Mouse (Mus musculus): ENCODE data around the gene Dennd2d. TPM values are rescaled to one million over a fixed set of nuclear protein-coding genes. Genes with fewer than 3 reads are reported as not detected.

Dennd2d gene
- polyA plus RNA-seq, 1 experiment from 2014 or later: 3.8 TPM

DNA sequence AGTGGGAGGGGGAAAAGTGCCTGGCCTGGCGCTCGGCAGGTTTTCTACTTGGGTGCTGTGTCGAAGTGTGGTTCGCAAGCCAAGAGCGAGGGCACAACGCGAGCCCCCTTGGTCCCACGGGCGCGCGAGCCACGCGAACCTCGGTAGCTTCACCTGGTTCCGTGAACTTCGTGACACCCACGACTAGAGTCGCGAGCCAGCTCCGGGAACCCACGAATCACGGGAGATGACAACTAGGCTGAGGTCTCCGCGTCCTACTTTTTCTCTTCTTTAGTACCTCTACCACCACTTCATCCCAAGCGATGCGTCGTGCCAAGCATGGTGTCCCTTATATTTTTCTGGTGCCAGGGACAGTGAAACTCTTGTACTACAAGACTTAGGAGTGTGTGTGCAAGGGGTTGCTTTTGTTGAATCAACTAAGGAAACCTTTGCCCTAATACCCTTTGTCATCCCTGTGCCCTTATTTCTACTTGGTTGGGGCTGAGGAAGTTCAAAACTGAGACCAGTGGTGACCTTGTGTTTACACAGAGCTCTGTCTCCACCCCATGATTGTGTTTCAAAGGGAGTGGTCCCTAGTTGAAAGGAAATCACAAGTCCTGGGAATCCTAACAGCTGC, 65.8 kb downstream of the Dennd2d start:
- H3K4me2 ChIP-seq: peak overlapping the region; percentile 64
- H3K36me3 ChIP-seq: peaks cover 8% of the 10 kb centered on the region; the same call in 1 of the 2 replicates
- H3K4me1 ChIP-seq: peaks cover 16% of the 10 kb centered on the region
- H3K4me3 ChIP-seq: peak overlapping the region; percentile 84
- H3K27me3 ChIP-seq: no peaks in the 10 kb centered on the region
- WGBS: under 1% methylated on average over 27 of the region's 27 CpGs
- H3K9ac ChIP-seq: peak overlapping the region; percentile 95
- H3K27ac ChIP-seq: peak overlapping the region; percentile 99
- no peak for ATAC-seq (ENCODE audit: insufficient number of reproducible peaks, insufficient read depth, low FRiP score, low TSS enrichment, low read depth)
- H3K9me3 ChIP-seq: no peaks in the 10 kb centered on the region

DNA sequence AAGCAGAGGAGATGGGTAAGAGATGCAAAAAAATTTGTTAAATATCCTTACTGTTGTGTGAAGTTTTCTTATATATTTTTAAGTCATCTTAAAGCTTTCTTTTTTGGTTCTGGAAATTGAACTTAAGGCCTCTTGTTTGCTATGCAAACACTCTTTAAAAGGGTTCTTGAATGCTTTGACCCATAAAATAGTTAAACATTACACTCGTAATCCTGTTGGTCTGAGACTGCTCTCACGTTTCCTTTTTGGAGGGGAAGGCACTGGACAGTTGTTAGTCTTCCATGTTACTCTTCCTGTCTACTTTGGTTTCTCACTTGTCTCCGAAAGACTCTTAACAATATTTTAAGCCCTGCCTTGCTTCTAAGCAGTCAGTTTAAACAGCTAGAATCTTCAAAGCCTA, 66.8 kb downstream of the Dennd2d start:
- Histone ChIP-seq H3K4me1 (peaks cover 16% of the 10 kb centered on the region), H3K4me2 (peak overlapping the region; percentile 64), H3K9me3 (no peaks in the 10 kb centered on the region), H3K4me3 (no peak overlapping the region), H3K27ac (no peak overlapping the region), H3K9ac (no peak overlapping the region), H3K36me3 (peaks cover 12% of the 10 kb centered on the region), H3K27me3 (no peaks in the 10 kb centered on the region)
- 42% methylated on average over 3 of the region's 3 CpGs for WGBS
- no peak for ATAC-seq (ENCODE audit: insufficient number of reproducible peaks, insufficient read depth, low FRiP score, low TSS enrichment, low read depth)

Other genes with a start within 250 kb of the Dennd2d start
- not detected in 2 replicates for gene Chil6, start 76.2 kb upstream of the Dennd2d start, polyA plus RNA-seq (2015; fragmentation: Nextera tagmentation; extraction: Ambion mirVana)
- gene Dram2, start 65.4 kb downstream of the Dennd2d start, polyA plus RNA-seq (2015; fragmentation: Nextera tagmentation; extraction: Ambion mirVana): 41.0 and 41.3 TPM in 2 replicates
- 55.4 and 60.9 TPM in 2 replicates for gene Cept1, start 65.4 kb downstream of the Dennd2d start, polyA plus RNA-seq (2015; fragmentation: Nextera tagmentation; extraction: Ambion mirVana)
- 15.5 and 18.9 TPM in 2 replicates for gene Lrif1, start 202.6 kb downstream of the Dennd2d start, polyA plus RNA-seq (2015; fragmentation: Nextera tagmentation; extraction: Ambion mirVana)

Data from embryonic facial prominence, embryonic 13.5 days (tissue).